Comparison of ENCODE assay signal across 16 mouse cellular contexts in the genomic region with DNA sequence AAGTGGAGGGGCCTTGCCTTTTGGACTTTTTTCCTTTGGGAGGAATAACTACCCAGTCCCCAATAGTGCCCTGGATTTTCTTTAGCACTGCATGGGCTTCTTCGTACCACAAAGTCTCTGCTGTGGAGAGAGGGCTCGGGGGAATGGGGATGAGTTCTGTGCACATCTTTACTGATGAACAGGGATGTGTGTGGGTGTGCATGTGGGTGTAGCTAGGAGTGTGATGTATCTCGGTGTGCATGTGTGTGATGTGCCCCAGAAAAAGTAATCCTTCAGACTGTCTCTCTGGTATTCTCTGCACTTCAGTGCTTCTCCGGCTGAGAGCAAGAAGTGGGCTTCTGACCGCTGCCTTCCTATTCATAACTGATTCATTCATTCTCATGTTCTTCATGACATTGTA. TPM values are rescaled to one million over a fixed set of nuclear protein-coding genes. Genes with fewer than 3 reads are reported as not detected.
"Had no signal": no experiment of that assay in that cellular context is flagged by ENCODE, and none has a peak within 500 bp of the region (broad histone marks: within the 10 kb centered on the region; RNA-seq: fewer than 3 reads in every experiment).

No protein-coding gene starts in this region.

- H3K9me3 ChIP-seq: limb, embryonic 12.5 days; liver, embryonic 13.5 days; lung, embryonic 15.5 days; neural tube, embryonic 15.5 days had no signal

- H3K9ac ChIP-seq: limb, embryonic 12.5 days; liver, embryonic 13.5 days; liver, postnatal 0 days; lung, embryonic 15.5 days; neural tube, embryonic 15.5 days had no signal

- ATAC-seq: intestine, postnatal 0 days had no signal

- H3K4me3 ChIP-seq: myocyte; neural tube, embryonic 15.5 days had no signal

- H3K27ac ChIP-seq: kidney, postnatal 0 days; liver, embryonic 13.5 days; lung, embryonic 15.5 days; neural tube, embryonic 15.5 days had no signal

- DNase-seq: kidney, adult 9 months; kidney, postnatal 36 days; liver; liver, embryonic 13.5 days; liver, postnatal 0 days; right cerebral cortex, adult 18-20 months; right cerebral cortex, postnatal 25 days; thymus, adult 18-20 months; thymus, postnatal 14 days had no signal

- H3K36me3 ChIP-seq: liver, embryonic 13.5 days; lung, embryonic 15.5 days; neural tube, embryonic 15.5 days had no signal

RNA-seq across cellular contexts. Expression of gene Lhx2, which starts 28.8 kb away (rescaled TPM):
- total RNA-seq: megakaryocyte-erythroid progenitor cell, adult 5-6 weeks had no signal
- polyA plus RNA-seq: intestine, postnatal 0 days; lung, embryonic 15.5 days had no signal
